Mouse (Mus musculus): ENCODE measurements around the gene Osbpl9. TPM values are rescaled to one million over a fixed set of nuclear protein-coding genes. Genes with fewer than 3 reads are reported as not detected.

Osbpl9 gene
- total and polyA plus RNA-seq, 3 experiments: 55.5 to 73.5 (median 59.2) TPM

- TF ChIP-seq CHD1 (IDR thresholded peaks at IDR 0.05; ENCODE audit: low read depth, low read length) (0 out of 2 replicates have a peak, but pooled peaks have one; percentile 14), EP300 (IDR thresholded peaks at IDR 0.05; ENCODE audit: low read length) (no peak), KAT2A (IDR thresholded peaks at IDR 0.05; ENCODE audit: insufficient replicate concordance, low read length) (no peak), TCF12 (IDR thresholded peaks at IDR 0.05; ENCODE audit: low read depth, low read length) (peak; percentile 75), ZC3H11A (IDR thresholded peaks at IDR 0.05; ENCODE audit: low read depth, low read length) (no peak), JUN (IDR thresholded peaks at IDR 0.05; ENCODE audit: insufficient read depth, low read depth, low read length) (no peak), MYC (IDR thresholded peaks at IDR 0.05; ENCODE audit: low read depth, low read length) (no peak), JUND (conservative IDR thresholded peaks at IDR 0.05; ENCODE audit: low read depth, low read length) (no peak), ELF1 (IDR thresholded peaks at IDR 0.05; ENCODE audit: low read depth, low read length) (no peak), POLR2A (IDR thresholded peaks at IDR 0.05; ENCODE audit: low read depth, low read length) (peak; percentile 89), RCOR1 (conservative IDR thresholded peaks at IDR 0.05; ENCODE audit: low read depth, low read length) (no peak), CTCF (conservative IDR thresholded peaks at IDR 0.05 in 1 of 2, IDR thresholded peaks at IDR 0.05 in 1 of 2; ENCODE audit: low read depth in 2 of 2, low read length in 2 of 2) (no peak)
These were observed 84.3 kb downstream of the Osbpl9 start (continued) for GRCm38 (mm10) chr4:109117596-109118326.

GRCm38 (mm10) chr4:109116938-109117337 lies 85.1 kb downstream of the Osbpl9 start:
- TF ChIP-seq KAT2A (IDR thresholded peaks at IDR 0.05; ENCODE audit: insufficient replicate concordance, low read length) (0 out of 2 replicates have a peak, but pooled peaks have one; percentile 26), MEF2A (IDR thresholded peaks at IDR 0.05; ENCODE audit: borderline replicate concordance, low read depth, low read length) (0 out of 2 replicates have a peak, but pooled peaks have one; percentile 21), ZNF384 (IDR thresholded peaks at IDR 0.05; ENCODE audit: low read depth, low read length) (peak; percentile 24; the same call in 1 of the 2 replicates), GABPA (IDR thresholded peaks at IDR 0.05; ENCODE audit: insufficient replicate concordance, low read depth, low read length) (no peak), JUND (conservative IDR thresholded peaks at IDR 0.05; ENCODE audit: low read depth, low read length) (peak; percentile 26; the same call in 1 of the 2 replicates), CHD1 (IDR thresholded peaks at IDR 0.05; ENCODE audit: low read depth, low read length) (no peak)

GRCm38 (mm10) chr4:109116494-109116893 lies 85.6 kb downstream of the Osbpl9 start:
- Histone ChIP-seq H3K36me3 (replicated peaks in 1 of 2; ENCODE audit: control insufficient read depth in 1 of 2, insufficient read depth in 1 of 2, low read length in 1 of 2) (no peaks in the 10 kb centered on the region), H3K27ac (ENCODE audit: insufficient read depth, low read depth) (no peak overlapping the region), H3K4me1 (ENCODE audit: control insufficient read depth in 1 of 2, insufficient read depth in 2 of 2) (peaks cover 9 to 35% of the 10 kb centered on the region in 2 experiments), H3K79me2 (replicated peaks; ENCODE audit: control insufficient read depth, extremely low read depth, insufficient read depth, poor library complexity, severe bottlenecking) (peaks cover 38% of the 10 kb centered on the region), H3K4me3 (replicated peaks in 1 of 3; ENCODE audit: low read depth in 2 of 3, low read length in 2 of 3, poor library complexity in 1 of 3) (peak overlapping the region in 2 of 3 experiments; percentile 69 to 95), H3K9me3 (replicated peaks; ENCODE audit: low read length) (no peaks in the 10 kb centered on the region), H3K4me2 (ENCODE audit: insufficient read depth, low read depth, poor library complexity, severe bottlenecking) (peak overlapping the region; percentile 69), H3K9ac (ENCODE audit: insufficient read depth, low read depth) (peak overlapping the region; percentile 94), H3K27me3 (replicated peaks) (no peaks in the 10 kb centered on the region)
- DNase-seq (ENCODE audit: extremely low read depth): no peak
- TF ChIP-seq MYC (IDR thresholded peaks at IDR 0.05; ENCODE audit: low read depth, low read length): 0 out of 2 replicates have a peak, but pooled peaks have one; percentile 29
- TF ChIP-seq SIN3A (IDR thresholded peaks at IDR 0.05; ENCODE audit: low read length): peak; percentile 67; the same call in 1 of the 2 replicates
- no peak for TF ChIP-seq NRF1 (IDR thresholded peaks at IDR 0.05; ENCODE audit: low read depth, low read length)
- 0 out of 2 replicates have a peak, but pooled peaks have one; percentile 9 for TF ChIP-seq IRF4 (IDR thresholded peaks at IDR 0.05; ENCODE audit: low read depth, low read length)
- in situ Hi-C loops (cut with MboI; ENCODE audit: low pct_ligation_motif_present, low pct_unique_long_range_greater_than_20kb, low sequenced_read_pairs): no loop called here
- dilution Hi-C loops (cut with MboI; ENCODE audit: extremely low pct_ligation_motif_present, extremely low pct_unique_long_range_greater_than_20kb, low sequenced_read_pairs): no loop called here

More at GRCm38 (mm10) chr4:109116938-109117337, 85.1 kb downstream of the Osbpl9 start:
- H3K4me3 ChIP-seq (replicated peaks in 1 of 3; ENCODE audit: low read depth in 2 of 3, low read length in 2 of 3, poor library complexity in 1 of 3): peak overlapping the region; percentile 69 to 95 (median 70)
- no peaks in the 10 kb centered on the region for H3K36me3 ChIP-seq (replicated peaks in 1 of 2; ENCODE audit: control insufficient read depth in 1 of 2, insufficient read depth in 1 of 2, low read length in 1 of 2)
- in situ Hi-C loops (cut with MboI; ENCODE audit: low pct_ligation_motif_present, low pct_unique_long_range_greater_than_20kb, low sequenced_read_pairs) (no loop called here), dilution Hi-C loops (cut with MboI; ENCODE audit: extremely low pct_ligation_motif_present, extremely low pct_unique_long_range_greater_than_20kb, low sequenced_read_pairs) (no loop called here)
- no peaks in the 10 kb centered on the region for H3K9me3 ChIP-seq (replicated peaks; ENCODE audit: low read length)
- H3K4me1 ChIP-seq (ENCODE audit: control insufficient read depth in 1 of 2, insufficient read depth in 2 of 2): peaks cover 9 to 35% of the 10 kb centered on the region in 2 experiments
- peak overlapping the region; percentile 94 for H3K9ac ChIP-seq (ENCODE audit: insufficient read depth, low read depth)
- DNase-seq (ENCODE audit: extremely low read depth): no peak
- H3K79me2 ChIP-seq (replicated peaks; ENCODE audit: control insufficient read depth, extremely low read depth, insufficient read depth, poor library complexity, severe bottlenecking): peaks cover 35% of the 10 kb centered on the region
- H3K4me2 ChIP-seq (ENCODE audit: insufficient read depth, low read depth, poor library complexity, severe bottlenecking): peak overlapping the region; percentile 69; the same call in 1 of the 2 replicates
- no peak overlapping the region for H3K27ac ChIP-seq (ENCODE audit: insufficient read depth, low read depth)
- H3K27me3 ChIP-seq (replicated peaks): no peaks in the 10 kb centered on the region

Data from CH12.LX (cell line).